Mouse (Mus musculus) cerebellum, adult 18-20 months (tissue): ENCODE results near the gene Rpl29.

Experiments
- DNase-seq, 2 experiments: peaks; one replicate each; pipeline ENCODE4 v3.0.0; 2021

Rpl29 gene

DNA sequence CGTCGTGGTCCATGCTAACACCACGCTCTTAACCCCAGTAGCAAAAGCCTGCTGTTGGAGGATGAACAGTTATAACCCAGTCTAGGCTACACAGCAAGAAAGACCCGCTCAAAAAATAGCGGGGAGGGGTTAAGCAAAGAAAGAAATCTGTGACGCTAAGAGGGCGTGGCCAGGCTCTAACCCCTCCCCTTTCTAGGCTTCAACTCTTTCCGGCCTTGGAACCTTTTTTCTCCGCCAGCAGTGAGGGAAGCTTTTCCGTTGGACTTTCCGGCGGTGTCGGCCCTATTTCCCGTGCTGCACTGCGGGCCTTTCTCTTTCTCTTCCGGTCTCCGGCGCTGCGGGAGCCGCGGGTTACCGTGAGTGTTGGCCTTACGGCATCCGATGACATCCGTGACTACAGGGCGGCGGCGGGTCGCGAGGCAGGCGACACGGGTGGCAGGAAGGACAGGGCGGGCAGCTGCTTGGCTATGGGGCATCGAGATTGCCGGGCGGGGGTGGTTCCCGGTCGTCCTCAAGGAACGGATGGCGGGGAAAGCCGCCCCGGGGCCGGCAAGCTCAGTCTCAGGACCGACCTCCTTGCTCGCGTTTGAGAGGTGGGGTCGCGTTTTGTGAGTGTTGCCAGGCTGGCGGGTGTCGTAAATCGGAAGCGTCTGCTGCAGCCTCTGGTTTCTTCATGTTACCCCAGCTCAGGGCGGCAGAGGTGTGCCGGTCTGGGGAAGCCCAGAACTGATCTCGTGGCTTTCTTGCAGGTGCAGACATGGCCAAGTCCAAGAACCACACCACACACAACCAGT, at the start of gene Rpl29:
Gene Rpl29 (plus strand): TSS at position 234 of the 794 bp plus-strand sequence.
- peak; percentile 92 to 95 for DNase-seq

DNA sequence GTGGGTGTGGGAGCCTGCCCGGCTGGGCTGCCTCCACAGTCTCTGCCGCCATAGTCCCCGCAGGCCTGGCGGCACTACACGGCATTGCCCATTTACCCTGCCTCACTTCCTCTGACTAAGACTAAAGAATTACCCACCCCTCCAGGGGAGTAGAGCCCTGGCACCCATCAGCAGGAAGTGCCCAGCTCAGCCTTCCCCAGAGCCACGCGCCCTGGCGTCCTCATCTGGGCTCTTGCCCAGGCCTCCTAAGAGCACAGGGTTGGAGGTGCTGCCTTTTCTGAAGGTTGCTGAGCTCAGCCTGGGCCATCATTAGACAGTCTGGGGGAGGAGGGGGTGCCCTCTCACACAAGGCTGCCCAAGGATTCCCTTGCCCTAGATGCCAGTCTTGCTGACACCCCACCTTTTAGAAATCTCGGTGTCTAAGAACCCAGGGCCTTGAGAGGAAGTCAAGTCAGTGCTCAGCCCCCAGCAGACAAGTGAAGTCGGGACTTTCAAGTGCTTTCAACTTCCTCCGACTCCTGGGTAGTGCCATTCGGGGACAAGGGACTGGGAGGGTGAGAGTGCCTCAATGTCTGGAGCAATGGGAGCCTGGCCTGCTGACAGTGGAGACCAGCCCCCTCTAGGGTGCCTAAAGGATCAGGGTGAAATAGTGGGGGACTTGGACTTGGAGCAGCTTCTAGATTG, 42.9 kb upstream of the Rpl29 start:
- DNase-seq: no peak

DNA sequence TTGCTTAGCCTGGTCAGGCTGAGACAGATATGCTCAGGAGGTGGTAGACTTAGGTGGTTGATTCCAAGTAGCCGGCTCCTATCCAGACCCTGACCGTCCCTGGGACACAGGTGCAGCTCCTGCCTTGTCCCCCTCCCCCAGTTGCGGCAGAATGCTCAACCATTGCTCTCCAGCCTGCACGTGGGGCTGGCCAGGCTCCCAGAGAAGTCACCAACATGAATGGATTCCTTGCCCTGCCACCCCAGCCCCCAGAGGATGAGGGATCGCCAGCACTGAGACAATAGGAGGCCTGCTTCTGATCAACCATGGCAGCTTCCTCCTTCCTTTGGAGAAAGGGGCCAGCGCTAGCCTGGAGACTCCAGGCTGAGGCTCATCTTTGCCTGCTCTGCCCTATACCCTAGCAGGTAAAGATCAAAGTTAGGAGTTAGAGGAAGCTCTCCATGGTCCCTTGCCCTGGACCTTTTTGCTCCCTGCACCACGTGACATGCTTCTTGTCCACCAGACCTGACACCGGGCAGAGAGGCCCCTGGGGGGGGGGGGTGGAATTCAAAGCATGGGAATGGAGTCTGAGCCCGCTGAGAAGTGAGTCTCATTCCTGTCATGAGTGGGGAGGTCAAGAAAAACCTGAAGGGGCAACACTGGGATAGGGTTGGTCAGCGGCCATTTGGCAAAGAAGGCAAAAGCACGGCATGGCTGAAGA, 36.3 kb upstream of the Rpl29 start:
- DNase-seq: no peak

DNA sequence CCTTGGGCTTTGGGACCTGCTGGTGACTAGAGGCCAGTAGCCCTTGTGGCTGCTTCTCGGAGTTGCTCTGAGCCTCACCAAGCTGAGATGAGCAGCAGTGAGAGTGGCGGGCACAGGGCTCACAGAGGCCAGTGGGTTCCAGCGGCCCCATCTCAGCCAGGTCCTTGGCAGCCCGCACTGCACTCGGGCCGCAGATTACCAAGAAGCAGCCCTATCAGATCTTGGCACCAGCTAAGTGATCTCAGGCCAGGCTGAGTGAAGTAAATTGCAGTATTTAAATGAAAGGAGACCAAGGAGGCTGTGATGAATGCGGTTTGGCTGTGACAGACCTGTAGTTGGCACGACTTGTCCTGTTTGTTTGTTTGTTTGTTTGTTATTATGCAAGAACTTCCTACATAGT, 35.7 kb upstream of the Rpl29 start:
- DNase-seq: no peak

DNA sequence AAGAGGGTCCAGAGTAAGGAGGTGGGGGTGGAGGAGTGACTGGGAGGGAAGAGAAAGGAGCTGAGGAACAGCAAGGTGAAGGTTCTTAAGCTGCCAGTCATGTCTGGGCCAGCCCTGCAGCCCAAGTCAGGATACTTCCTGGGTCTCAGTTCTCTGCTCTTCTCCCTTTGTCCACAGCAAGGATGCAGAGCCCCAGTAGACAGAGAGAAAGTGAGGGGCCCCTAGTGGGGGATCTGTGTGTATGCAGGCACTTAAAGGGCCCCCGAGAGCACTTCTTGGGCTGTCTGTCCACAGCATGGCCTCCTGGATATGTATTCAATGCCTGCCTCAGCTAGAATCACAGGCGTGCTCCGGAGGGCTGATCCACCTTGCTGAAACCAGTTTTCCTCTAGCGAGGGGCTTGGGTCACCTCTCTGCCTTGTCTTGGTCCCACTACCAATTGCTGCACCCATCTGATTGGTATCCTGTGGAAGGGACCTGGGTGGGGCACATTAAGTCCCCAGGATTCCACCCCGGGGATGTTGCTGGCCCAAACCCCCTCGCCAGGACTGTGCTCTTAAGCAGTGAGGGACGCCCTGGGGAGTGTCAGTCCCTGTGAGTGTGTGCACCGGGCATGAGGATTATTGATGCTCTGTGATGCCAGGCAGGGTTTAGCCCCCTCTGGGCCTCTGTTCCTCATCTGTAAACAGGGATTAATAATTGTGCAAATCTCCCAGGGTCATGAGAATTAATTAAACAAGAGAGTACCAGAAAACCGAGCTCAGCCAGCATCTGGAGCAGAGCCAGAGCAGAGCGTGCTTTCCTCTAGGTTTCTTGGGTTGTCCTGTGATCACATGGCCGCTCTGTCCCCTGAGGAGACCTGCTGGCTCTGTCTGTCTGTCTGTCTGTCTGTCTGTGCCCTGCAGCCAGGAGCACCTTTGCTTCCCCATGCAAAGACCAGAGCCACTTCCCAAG, 34.3 kb upstream of the Rpl29 start:
- no peak for DNase-seq

DNA sequence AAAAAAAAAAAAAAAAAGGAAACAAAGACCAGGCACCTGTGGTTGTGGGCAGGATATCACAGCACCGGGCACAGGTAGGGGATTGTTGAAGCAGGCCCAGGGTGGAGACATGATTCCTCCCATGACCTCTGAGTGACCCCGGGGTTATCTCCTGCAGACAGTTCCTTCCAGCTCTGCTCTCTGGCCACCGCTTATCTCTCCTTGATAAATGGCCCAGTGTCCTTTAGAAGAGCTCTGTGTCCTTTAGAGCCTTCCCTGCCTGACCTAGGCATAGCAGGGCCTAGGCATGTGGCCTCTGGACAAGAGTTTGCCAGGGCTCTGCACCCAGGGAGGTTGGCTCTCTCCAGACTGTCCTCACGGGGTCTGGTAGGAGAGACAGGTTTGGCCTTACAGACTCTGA, 31.5 kb upstream of the Rpl29 start:
- DNase-seq: no peak

DNA sequence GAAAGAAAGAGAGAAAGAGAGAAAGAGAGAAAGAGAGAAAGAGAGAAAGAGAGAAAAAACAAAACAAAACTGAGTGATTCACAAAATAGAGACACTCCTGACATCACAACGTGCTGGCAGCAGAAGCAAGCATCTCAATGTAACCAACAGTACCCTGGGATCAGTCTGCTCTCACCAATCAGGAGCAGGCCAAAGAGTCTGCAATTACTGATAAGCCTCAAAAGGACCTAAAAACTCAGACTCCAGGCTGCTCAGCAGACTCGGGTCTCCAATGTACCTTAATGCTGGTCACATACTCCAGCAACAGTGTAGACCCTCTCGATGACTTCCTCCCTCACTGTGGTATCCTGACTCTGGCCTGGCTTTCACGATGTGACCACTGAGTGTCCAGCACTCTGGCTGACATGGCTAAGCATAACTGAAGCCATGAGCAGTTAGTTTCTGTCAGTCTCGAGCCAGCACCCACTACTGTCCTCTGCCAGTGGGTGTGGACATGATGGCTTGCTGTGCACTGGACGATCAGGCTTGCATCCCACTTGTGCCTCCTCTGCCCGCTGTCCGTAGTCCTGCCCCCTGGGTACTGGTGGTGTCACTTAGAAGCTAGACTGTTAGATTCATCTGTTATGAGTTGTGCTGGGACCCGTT, 30.5 kb upstream of the Rpl29 start:
- DNase-seq: no peak

DNA sequence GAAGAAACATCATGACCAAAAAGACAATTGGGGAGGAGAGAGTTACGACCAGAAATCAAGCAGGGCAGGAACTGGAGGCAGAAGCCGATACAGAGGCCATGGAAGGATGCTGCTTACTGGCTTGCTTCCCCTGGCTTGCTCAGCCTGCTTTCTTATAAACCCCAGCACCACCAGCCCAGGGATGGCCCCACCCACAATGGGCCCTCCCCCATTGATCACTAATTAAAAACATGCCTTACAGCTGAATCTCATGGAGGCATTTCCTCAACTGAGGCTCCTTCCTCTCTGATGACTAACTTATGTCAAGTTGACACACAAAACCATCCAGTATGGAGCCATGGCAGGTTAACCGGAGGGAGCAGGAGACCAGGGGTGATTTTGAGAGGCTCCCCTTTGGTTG, 29.4 kb upstream of the Rpl29 start:
- no peak for DNase-seq

DNA sequence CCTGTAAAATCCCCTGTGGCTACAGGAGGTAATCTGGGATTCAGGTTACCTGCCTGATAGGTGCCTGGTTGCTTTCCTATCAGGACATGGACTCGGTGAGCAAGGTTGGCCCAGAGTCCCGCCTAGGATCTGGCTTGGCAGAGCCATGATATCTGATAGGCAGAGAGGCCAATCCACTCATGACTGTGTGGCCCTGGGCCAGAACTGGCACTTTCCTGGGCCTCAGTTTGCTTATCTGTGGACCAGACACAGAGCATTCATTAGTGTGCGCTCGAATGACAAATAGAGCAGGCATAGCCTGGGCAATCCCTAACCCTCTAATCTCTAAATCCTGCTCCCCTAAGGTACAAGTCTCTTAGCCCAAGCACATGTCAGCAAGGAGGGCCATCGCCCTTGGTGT, 27.1 kb upstream of the Rpl29 start:
- no peak for DNase-seq

DNA sequence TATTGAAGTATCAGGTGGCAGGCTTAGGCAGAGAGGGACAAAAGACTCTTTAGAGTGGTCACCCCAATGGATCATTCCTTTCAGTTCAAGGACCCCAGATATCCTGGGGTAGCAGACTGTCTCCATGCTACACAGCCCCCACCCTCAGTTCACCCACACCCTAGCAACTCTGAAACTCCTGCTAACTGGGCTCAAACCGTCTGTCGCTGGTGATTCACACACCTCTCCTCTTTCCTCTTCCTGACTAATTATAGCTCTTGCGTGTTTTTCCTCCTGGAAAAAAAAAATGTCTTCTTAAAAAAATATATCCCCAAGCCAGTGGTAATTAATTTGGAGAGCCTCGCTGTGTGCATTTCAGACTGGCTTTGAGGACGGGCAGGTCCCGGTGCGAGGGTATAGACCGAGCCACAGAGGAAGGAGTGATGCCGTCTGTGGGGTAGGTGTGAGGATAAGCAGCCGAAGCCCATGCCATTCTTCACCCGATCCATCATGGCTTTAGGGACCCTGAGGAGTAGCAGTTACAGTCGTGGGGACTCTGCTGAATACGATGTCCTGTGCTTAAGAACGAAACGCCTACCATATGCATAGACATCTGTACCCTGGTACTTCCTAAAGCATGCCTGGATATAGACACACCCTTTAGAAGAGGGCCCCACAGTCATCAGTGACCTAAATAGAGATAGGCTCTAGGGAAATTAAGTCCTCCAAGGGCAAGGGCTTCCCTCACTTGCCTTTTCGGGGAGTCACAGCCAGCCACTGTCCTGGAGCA, 26.5 kb upstream of the Rpl29 start:
- no peak for DNase-seq

DNA sequence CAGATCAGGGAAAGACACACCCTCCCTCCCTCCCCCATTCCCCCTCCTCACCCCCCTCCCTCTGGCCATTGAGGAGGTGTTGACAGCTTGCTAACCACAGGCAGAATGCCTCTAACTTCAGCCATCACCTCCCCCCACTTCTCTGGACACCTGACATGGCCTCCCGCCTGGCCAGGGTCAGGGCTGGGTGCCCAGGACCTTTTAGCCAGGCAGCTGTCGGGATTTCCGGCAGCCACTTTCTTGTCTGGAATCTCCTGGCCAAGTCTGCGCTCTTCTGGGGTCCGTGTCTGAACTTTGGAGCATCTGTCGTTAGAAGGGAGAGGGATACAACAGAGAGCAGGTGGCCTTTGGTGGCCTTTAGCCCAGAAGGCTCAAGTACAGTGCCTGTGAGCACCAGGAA, 24.0 kb upstream of the Rpl29 start:
- DNase-seq: peak in 1 of 2 experiments; percentile 22

DNA sequence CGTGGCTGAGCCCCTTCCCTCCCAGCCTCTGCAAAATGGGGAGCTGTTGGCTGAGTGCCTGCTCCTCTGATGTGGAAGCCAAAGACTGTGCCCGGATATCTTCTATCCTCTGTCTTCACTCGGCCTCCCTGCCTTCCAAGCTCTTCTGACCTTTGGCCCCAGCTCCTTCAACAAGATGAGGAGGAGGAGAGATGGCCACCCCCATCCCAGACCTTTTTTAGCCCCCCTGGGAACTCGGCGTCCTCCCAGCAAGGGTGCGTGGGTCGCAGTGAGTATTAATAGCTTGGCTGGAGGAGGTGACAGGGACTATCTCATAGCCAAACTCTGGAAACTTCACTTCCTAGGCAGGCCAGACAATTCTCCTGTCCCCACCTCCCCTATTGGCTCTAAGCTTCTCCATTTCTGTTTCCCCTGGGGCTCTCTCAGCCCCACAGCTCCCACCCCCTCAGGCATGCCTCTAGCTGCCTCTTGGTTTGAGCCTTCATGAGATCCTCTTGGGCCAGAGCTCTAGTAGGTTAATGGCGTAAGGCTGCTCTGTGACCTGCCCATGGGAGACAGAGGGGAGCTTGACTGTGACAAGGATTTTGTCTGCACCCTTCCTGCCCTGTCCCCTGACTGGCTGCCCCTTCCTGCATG, 22.7 kb upstream of the Rpl29 start:
- no peak for DNase-seq

DNA sequence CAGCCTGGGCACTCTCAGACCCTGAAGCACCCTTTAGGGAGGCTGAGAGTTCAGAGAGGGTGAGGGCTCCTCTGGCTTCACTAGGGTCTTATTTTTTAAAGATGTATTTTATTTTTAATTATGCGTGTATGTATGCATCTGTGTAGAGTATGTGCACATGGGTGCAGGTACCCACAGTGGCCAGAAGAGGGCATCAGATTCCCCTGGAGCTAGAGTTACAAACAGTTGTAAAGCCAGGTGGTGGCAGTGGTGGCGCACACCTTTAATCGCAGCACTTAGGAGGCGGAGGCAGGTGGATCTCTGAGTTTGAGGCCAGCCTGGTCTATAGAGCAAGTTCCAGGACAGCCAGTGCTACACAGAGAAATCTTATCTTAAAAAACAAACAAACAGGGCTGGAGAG, 20.2 kb upstream of the Rpl29 start:
- DNase-seq: no peak

DNA sequence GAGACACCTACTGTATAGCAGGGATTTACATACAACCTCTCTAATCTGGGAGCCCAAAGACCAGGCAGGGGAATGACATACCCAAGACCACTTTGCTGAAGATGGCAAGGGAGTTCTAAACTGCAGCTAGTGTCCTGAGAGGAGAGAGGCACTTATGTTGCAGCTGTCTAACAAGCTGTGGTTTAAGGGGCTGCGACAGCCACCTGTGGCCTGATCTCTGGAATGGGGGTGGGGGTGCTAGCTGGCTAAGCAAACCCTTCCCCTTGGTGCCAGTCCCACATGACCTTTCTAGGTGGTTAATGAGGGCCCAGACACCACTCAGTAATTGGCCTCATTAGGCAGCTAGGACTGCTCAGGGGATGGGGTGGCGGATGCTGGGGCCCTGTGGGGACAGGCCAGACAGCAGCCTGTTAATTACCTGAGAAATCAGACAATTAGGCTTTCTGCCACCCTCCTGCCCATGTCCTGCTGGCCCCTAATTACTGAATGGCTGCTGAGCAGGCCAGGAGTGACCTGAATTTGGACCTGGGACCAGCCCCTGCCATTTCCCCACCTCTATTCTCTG, 19.1 kb upstream of the Rpl29 start:
- DNase-seq: peak in 1 of 2 experiments; percentile 28

DNA sequence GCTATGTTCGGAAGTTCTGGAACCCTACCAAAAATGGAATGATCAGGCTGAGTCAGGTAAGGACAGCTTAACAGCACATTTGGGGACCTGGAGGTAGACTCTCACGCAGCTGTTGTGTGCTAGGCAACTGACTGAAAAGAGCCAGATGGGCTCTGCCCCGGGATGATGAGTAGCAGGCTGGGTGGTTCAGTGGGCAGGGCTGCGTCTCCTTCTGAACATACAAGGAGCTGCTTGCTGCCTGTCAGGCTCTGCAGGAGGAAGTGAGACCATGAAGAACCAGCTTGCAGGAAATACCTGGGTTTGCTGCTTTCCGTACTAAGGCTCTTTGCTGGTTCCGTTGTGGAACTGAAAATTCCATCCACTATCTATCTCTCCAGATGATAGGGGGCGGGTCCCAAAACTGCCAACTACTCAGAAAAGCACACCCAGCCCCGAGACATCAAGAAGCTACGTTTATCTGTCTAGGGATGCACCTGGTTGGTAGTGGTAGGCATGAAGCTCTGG, 18.1 kb upstream of the Rpl29 start:
- no peak for DNase-seq

DNA sequence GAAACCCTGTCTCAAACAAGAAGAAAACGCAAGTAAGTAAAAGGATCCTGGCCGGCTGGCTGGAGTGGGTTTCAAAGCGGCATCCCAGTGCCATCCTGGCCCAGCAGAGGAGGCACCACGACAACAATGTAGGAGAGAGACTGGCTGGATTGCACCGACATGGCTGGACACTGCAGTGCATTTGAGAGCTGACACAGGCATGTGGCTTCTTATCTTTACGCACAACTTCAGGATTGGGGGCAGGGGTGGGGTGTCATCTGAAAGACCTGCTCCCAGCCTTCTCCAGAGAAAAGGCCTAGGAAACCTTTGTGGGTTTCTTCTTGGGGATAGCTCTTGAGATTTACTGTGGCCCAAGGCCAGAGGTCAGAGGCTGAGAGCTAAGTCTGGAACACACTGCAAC, 17.5 kb upstream of the Rpl29 start:
- no peak for DNase-seq

DNA sequence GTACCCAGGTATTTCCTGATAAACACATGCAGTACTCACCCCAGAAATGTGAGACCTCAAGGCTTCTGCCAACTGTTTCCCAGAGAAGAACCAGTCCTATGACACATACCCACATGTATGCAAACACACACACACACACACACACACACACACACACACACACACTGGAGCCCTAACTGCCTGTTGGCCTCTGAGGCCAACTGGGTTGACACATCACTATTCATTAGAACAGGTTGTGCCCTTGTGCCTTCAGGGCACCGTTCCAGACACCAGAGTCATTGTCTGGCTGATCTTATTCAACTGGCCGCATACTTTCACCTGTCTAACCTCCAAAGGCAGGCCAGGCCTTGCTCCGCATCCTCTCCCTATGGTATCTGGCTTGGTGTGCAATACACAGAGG, 17.0 kb upstream of the Rpl29 start:
- DNase-seq: no peak

DNA sequence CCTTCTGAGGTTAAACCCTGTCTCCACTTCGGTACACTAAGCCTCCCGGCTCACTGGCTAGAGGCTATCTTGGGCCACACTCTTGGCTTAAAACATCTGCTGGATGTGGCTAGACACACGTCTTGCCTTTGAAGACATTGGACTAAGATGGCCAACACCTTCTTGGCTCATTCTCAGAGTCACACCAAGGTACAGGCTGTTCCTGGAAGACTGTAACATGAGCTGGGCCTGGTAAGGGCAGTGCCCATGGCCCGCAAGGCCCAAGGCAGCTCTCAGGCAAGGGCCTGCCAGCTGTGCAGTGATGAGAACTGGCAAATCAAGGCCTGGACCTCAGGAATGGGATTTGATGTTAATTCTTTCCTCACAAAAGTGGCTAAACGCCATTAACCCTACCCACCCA, 15.6 kb upstream of the Rpl29 start:
- no peak for DNase-seq

DNA sequence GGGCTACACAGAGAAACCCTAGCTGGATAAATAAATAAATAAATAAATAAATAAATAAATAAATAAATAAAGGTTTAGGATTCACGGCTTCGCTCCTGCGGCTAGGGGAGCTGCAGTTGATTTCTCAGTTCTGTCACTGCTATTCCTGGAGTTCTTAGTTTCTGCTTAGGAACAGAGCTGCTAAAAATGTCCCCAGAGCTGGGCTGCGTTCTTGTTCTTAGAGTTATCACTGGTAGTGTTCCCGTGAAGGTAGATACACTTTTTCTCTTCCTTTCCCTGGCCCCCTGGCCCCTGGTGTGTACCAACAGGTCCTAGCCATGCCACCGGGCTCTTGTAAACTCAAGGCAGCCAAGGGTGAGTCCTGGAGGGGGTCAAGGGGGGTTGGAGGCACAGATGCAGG, 12.4 kb upstream of the Rpl29 start:
- DNase-seq: no peak
